Mouse (Mus musculus) heart, adult 2 months (tissue): ENCODE data around the gene Ing4. TPM values are rescaled to one million over a fixed set of nuclear protein-coding genes. Genes with fewer than 3 reads are reported as not detected.

Experiments
- DNase-seq, 2 experiments: peaks; one replicate each; pipeline ENCODE4 v3.0.0; 2021
- H3K27ac ChIP-seq: fragments of 200-600 bp; 2 replicates; pipeline ENCODE4 v1.8.1; 2022
- H3K27me3 ChIP-seq: fragments of 200-500 bp; 2 replicates; pipeline ENCODE4 v1.6.1; 2012; ENCODE audit warnings: mild to moderate bottlenecking, low read length, inconsistent platforms, mixed read lengths; ENCODE audit not compliant: control insufficient read depth, insufficient read depth
- H3K36me3 ChIP-seq: fragments of 200-500 bp; 2 replicates; pipeline ENCODE4 v1.6.1; 2012; ENCODE audit warnings: low read length, inconsistent platforms; ENCODE audit not compliant: control insufficient read depth, insufficient read depth
- H3K4me1 ChIP-seq: fragments of 200-500 bp; 2 replicates; pipeline ENCODE4 v1.6.1; 2011; ENCODE audit warnings: low read length; ENCODE audit not compliant: control insufficient read depth, insufficient read depth
- H3K4me3 ChIP-seq: fragments of 200-600 bp; 2 replicates; pipeline ENCODE4 v1.8.1; 2022
- H3K79me2 ChIP-seq: fragments of 200-500 bp; replicated peaks from 2 replicates; pipeline ENCODE4 v1.6.1; 2012; ENCODE audit warnings: mild to moderate bottlenecking, inconsistent platforms, low read length, moderate library complexity, mixed read lengths; ENCODE audit not compliant: control insufficient read depth, insufficient read depth
- H3K9ac ChIP-seq: fragments of 200-500 bp; 2 replicates; pipeline ENCODE4 v1.6.1; 2012; ENCODE audit warnings: low read depth, mild to moderate bottlenecking, control low read depth, inconsistent platforms, low read length, mixed read lengths
- CTCF ChIP-seq: fragments of 200-600 bp; IDR thresholded peaks from 2 replicates; pipeline ENCODE4 v1.8.1; 2022; ENCODE audit warnings: antibody characterized with exemption, mild to moderate bottlenecking, moderate library complexity
- EP300 ChIP-seq: fragments of 200-500 bp; IDR thresholded peaks from 2 replicates; pipeline ENCODE4 v1.6.1; 2011; ENCODE audit warnings: low read depth, low read length, control low read depth; ENCODE audit not compliant: insufficient read depth
- POLR2A ChIP-seq: fragments of 200-500 bp; IDR thresholded peaks from 2 replicates; pipeline ENCODE4 v1.6.1; 2011; ENCODE audit warnings: mild to moderate bottlenecking, low read depth, low read length, control low read depth; ENCODE audit not compliant: insufficient read depth
- WGBS: fragments of 180-500 bp; shearing (Covaris S2); methylation state at CpG from one replicate; pipeline ENCODE4 v1.1.7; 2018; 5-methylcytosine and 5-hydroxymethylcytosine counted together
- intact Hi-C: fragments of 180-260 bp; cut with DNase I; formaldehyde crosslinking; loops from one replicate; pipeline ENCODE4 v1.15.1; 2025
- polyA plus RNA-seq: library from polyadenylated mRNA; depleted of rRNA; stranded (reverse); fragments of >200 nt; gene quantifications from 2 replicates; pipeline ENCODE4 v1.2.3, GENCODE M21; 2012
- total RNA-seq, 2 experiments: library from RNA; stranded (reverse); gene quantifications; 2 replicates each; pipeline ENCODE4 v1.2.3; 2021

Ing4 gene
- total and polyA plus RNA-seq, 3 experiments = 26.1 to 27.1 (median 26.3) TPM

DNA sequence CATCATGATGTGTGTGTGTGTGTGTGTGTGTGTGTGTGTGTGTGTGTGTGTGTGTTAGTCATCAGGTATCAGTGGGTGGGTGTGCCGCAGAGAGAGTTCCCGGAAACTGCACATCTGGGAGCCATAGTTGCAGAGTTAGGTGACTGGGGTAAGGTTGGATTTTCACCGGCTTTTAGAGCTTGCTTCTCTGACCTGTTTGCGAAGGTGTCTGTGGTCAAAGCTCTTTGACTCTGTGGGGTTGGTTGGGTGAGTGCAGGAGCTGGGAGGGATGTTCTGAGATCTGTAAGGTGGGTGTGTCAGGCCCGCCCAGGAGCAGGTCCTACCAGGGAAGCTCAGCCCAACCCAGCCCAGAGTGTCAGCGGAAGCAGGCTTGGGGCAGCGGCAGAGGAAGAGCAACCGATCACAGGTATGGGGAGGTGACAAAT lies 28.0 kb downstream of the Ing4 start, which contains the start of gene Lpar5:
Gene Lpar5 (plus strand): TSS at position 350 of the 425 bp plus-strand sequence.
- Histone ChIP-seq H3K27me3 (no peaks in the 10 kb centered on the region), H3K9ac (no peak within 1 kb of the TSS), H3K4me1 (no peaks in the 10 kb centered on the region), H3K79me2 (no peaks in the 10 kb centered on the region), H3K27ac (no peak within 1 kb of the TSS), H3K4me3 (no peak within 1 kb of the TSS), H3K36me3 (no peaks in the 10 kb centered on the region)
- DNase-seq = no peak
- TF ChIP-seq EP300 (no peak), POLR2A (no peak), CTCF (no peak)
- intact Hi-C loops = no loop called here
- 63% methylated on average over 8 of the region's 8 CpGs for WGBS

DNA sequence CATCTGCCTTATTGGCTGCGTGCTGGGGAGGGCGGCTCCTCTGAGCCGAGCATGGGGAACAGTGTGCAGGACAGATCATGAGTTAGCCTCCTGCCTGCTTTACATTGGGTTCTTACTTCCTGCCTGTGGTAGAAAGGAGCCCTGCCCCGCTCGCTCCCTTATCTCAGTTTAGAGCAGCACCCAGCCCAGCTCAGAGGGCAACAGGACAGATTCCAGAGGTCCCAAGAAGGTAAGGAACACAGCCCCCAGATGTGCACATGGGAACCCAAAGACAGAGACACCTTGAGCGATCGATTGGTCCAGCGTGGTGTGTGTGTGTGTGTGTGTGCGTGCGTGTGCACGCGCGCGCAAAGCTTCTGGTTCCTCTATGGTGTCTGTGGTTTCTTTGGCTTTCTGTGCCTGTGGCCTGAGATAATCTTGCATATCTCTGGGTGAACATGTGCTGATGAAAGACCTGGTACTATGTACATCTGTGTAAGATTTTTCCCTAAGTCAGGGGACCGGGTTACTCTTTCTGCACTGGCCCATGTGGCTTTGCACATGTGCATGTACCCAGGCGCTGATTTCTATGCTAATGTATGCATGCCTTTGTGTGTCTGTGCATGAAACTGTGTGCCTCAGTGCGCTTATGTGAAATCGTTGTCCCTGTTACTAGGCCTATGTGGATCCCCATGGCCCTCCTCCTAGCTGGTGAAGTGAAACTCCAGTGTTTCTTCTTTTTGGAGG lies 31.8 kb downstream of the Ing4 start:
- H3K9ac ChIP-seq = no peak overlapping the region
- H3K79me2 ChIP-seq = no peaks in the 10 kb centered on the region
- peak in 1 of 2 experiments; percentile 55 for DNase-seq
- H3K4me1 ChIP-seq = no peaks in the 10 kb centered on the region
- no peak for TF ChIP-seq POLR2A
- no peak for TF ChIP-seq EP300
- no peak for TF ChIP-seq CTCF
- intact Hi-C loops = no loop called here
- no peak overlapping the region for H3K27ac ChIP-seq
- no peaks in the 10 kb centered on the region for H3K36me3 ChIP-seq
- H3K4me3 ChIP-seq = no peak overlapping the region
- H3K27me3 ChIP-seq = no peaks in the 10 kb centered on the region
- WGBS = 77% methylated on average over 18 of the region's 18 CpGs

DNA sequence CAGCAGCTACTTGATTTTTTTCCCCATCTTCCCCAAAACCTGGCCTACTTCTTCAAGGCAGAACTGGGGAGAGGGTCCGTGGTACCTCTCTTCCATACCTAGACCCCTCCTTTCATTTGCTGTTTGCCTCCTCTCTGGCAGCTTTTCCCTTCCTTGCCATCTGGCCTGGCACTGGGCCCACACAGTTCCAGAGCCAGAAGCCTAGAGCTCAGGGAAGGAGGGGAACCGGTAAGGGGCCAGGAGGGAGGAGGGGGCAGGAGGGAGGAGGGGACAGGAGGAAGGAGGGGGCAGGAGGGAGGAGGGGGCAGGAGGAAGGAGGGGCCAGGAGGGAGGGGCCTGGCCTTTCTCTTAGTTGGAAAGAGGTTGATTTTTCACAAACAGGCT lies 32.3 kb downstream of the Ing4 start:
- Histone ChIP-seq H3K4me1 (no peaks in the 10 kb centered on the region), H3K36me3 (no peaks in the 10 kb centered on the region), H3K79me2 (no peaks in the 10 kb centered on the region), H3K4me3 (no peak overlapping the region), H3K27me3 (no peaks in the 10 kb centered on the region), H3K27ac (no peak overlapping the region), H3K9ac (no peak overlapping the region)
- 14% methylated on average over 2 of the region's 2 CpGs for WGBS
- TF ChIP-seq EP300 (no peak), POLR2A (no peak), CTCF (no peak)
- intact Hi-C loops = no loop called here
- DNase-seq = no peak

DNA sequence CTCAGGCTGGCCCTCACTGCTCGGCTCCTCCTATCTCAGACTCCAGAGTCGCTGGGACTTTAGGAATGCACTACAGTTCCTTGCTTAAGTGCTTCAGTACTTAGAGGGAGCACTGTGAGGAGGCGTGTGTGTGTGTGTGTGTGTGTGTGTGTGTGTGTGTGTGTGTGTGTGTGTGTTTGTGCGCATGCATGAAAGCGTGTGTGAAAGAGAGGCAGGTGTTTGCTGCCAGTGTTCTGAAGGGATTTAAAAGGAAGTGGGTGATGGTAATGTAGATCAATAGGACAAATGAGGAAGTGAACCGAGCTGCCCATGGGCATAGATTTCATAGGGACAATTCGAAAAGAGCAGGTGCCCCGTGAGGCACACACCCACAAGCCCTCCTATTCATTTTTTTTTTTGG lies 34.3 kb downstream of the Ing4 start:
- Histone ChIP-seq H3K4me1 (no peaks in the 10 kb centered on the region), H3K9ac (no peak overlapping the region), H3K27me3 (no peaks in the 10 kb centered on the region), H3K27ac (no peak overlapping the region), H3K79me2 (no peaks in the 10 kb centered on the region), H3K36me3 (no peaks in the 10 kb centered on the region), H3K4me3 (no peak overlapping the region)
- no peak for TF ChIP-seq EP300
- no peak for TF ChIP-seq CTCF
- no peak for TF ChIP-seq POLR2A
- intact Hi-C loops = no loop called here
- DNase-seq = no peak
- 68% methylated on average over 8 of the region's 8 CpGs for WGBS

DNA sequence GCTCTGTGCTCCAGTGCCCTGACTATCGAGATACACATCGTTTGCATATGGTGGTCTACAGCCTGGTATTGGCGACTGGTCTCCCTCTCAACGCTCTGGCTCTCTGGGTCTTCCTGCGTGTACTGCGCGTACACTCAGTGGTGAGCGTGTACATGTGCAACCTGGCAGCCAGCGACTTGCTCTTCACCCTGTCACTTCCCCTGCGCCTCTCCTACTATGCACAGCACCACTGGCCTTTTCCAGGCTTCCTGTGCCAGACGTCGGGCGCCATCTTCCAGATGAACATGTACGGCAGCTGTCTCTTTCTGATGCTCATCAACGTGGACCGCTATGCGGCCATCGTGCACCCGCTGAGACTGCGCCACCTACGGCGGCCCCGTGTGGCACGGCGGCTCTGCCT lies 41.8 kb downstream of the Ing4 start:
- WGBS = 29% methylated on average over 25 of the region's 25 CpGs

DNA sequence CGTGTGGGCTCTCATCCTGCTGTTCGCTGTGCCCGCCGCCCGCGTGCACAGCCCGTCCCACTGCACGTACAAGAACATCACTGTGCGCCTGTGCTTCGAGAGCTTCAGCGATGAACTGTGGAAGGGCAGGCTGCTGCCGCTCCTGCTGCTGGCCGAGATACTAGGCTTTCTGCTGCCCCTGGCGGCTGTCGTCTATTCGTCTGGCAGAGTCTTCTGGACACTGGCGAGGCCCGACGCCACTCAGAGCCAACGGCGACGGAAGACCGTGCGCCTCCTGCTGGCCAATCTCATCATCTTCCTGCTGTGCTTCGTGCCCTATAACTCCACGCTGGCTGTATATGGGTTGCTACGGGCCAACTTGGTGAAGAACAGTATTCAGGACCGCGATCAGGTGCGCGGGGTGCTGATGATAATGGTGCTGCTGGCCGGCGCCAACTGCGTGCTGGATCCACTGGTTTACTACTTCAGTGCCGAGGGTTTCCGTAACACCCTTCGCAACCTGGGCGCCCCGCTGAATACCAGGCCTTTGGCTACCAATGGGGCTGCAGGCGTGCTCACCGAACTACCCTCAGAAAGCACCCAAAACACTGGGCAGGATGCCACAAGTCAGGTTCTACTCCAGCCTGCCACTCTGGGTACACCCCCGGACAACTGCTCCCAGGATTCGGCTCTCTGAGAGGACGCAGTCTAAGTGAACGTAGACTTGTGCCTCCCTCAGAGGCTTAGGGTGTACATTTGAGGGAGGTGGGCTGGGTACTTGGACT lies 42.4 kb downstream of the Ing4 start:
- no peaks in the 10 kb centered on the region for H3K79me2 ChIP-seq
- peaks cover 1% of the 10 kb centered on the region; the same call in 1 of the 2 replicates for H3K4me1 ChIP-seq
- H3K4me3 ChIP-seq = peak overlapping the region; percentile 51
- peak overlapping the region; percentile 54 for H3K9ac ChIP-seq
- 22% methylated on average over 45 of the region's 45 CpGs for WGBS
- H3K27me3 ChIP-seq = no peaks in the 10 kb centered on the region
- no peaks in the 10 kb centered on the region for H3K36me3 ChIP-seq
- H3K27ac ChIP-seq = peak overlapping the region; percentile 42; the same call in 1 of the 2 replicates
- peak; percentile 42; the same call in 1 of the 2 replicates for TF ChIP-seq POLR2A
- TF ChIP-seq EP300 = peak; percentile 64; the same call in 1 of the 2 replicates
- TF ChIP-seq CTCF = peak; percentile 97
- intact Hi-C loops = loop anchor here (5.0 kb wide), 1 partner anchor 220 kb away; the partner anchor contains the start of gene Gpr162
- peak; percentile 88 to 90 for DNase-seq

More for the DNA sequence above, 41.8 kb downstream of the Ing4 start:
- Histone ChIP-seq H3K4me1 (peaks cover 1% of the 10 kb centered on the region; the same call in 1 of the 2 replicates), H3K27ac (peak overlapping the region; percentile 42; the same call in 1 of the 2 replicates), H3K4me3 (peak overlapping the region; percentile 51), H3K27me3 (no peaks in the 10 kb centered on the region), H3K79me2 (no peaks in the 10 kb centered on the region), H3K36me3 (no peaks in the 10 kb centered on the region), H3K9ac (peak overlapping the region; percentile 54)
- TF ChIP-seq CTCF = no peak
- 0 out of 2 replicates have a peak, but pooled peaks have one; percentile 7 for TF ChIP-seq EP300
- intact Hi-C loops = loop anchor here (5.0 kb wide), 1 partner anchor 219 kb away; the partner anchor contains the start of gene Gpr162
- DNase-seq = no peak
